Mouse (Mus musculus) kidney, adult 8-10 months (tissue): ENCODE measurements around the gene Tex44.

ENCODE experiments used
- DNase-seq, 2 experiments: peaks; one replicate each; pipeline ENCODE4 v3.0.0; 2022

Gene Tex44

GRCm38 (mm10) chr1:86448272-86448671 is 22.1 kb downstream of the Tex44 start:
- no peak for DNase-seq

GRCm38 (mm10) chr1:86449966-86450365 is 23.8 kb downstream of the Tex44 start:
- DNase-seq: no peak

- DNase-seq: no peak
Observed at GRCm38 (mm10) chr1:86452713-86453112, 26.6 kb downstream of the Tex44 start.

- DNase-seq: no peak
Observed at GRCm38 (mm10) chr1:86456892-86457581, 30.9 kb downstream of the Tex44 start.

- no peak for DNase-seq
Observed at GRCm38 (mm10) chr1:86459371-86459770, 33.2 kb downstream of the Tex44 start.

- no peak for DNase-seq
Observed at GRCm38 (mm10) chr1:86464223-86464874, 38.2 kb downstream of the Tex44 start.

DNA sequence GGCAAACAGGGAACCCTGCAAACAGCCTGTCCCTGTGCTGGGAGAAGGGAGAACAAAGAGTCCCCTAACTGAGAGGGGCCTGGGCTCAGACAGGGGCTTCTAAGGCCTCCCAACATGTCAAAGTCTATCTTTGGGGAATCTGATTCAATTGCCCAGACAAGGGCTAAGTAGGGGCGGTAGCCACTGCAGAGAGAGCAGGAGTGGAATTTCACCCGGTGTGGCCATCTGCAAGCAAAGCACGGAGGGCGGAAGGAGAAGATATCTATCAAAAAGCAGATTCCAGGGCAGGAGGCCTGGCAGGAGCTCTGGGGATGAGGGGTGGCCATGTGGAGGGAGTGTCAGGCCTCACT is 38.7 kb downstream of the Tex44 start:
- no peak for DNase-seq

DNA sequence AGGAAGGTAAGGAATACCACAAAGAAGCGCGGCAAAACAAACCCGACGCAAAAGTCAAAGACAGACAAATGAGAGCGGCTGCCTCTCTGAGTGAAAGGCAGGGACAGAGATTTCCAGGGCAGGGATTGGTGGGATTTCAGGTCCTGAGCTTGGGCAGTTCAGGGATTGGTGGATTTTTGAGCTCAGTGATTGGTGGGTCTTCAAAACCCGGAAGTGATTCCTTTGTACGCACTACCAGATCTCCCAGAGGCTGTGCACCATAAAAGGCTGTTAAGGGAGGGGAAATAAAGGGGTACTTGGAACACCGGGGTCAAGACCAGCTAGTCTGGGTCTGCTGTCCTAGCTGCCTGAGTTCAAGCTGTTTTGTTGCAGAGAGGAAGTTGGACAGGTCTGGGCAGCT is 41.3 kb downstream of the Tex44 start:
- DNase-seq: no peak

- no peak for DNase-seq
Observed at GRCm38 (mm10) chr1:86469876-86470275, 43.7 kb downstream of the Tex44 start.

DNA sequence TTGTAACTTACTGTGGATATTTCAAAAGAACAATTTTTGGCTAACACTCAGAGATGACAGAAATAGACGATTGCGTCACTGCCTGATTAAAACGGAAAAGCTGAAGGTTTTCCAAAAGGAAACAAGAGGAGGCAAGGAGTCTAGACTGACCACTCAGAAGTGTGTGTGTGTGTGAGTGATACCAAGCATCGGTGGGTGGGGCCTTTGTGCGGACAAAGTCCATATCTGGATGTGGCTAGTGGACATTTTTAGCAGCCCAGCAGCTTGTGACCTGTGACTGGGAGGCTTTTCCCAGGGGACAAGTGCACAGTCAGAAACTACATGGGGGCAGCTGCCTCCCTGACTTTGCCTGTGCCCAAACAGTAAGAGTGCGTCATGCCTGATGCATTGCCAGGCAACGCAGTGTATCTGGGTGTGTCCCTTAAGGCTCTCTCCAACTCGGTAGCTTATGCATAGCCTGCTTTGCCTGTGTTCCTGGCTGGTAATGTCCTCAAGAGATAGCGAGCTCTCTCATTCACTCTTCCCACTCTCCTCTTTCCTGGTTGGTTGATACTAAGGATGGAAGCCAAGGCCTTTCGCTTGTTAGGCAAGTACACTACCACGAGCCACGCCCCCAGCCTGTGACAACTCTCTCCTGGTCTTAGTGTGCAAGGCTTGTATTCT is 44.5 kb downstream of the Tex44 start:
- peak; percentile 86 to 89 for DNase-seq

- DNase-seq: peak in 1 of 2 experiments; percentile 58
Observed at GRCm38 (mm10) chr1:86471504-86471961, 45.4 kb downstream of the Tex44 start.

DNA sequence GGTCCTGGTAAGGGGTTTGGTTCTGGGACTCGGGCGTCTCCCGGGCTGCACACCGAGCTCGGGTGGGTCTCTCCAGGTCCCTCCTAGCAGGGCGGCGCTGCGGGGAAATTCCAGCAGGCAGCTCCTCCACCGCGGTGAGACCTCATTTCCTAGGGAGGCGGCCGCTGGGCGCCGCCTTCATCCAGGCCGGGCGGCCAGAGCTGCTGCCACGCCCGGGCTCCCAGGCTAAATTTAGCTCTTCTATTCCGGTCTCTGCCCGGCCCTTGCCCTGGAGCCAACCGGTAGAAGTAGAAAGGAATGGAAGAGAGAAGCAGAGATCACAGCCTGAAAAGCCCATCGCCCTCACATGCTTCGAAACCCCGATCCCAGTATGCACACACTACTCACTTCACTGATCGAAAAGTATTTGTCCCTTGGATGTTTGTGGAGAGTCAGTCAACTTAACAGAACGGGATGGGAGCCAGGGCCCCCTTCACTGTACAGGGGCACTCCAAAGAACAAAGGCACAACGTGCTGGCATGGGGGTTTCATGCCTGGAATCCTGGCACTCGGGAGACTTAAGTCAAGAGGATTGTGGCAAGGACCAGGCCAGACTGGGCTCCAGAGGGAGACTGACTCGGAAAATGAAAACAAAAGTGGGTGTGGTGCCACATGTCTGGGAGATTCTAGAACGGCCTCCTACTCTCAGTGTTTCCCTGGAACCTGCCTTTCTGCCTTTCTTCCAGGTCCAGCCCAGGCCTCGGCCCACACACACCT is 46.2 kb downstream of the Tex44 start:
- DNase-seq: peak; percentile 81 to 82

DNA sequence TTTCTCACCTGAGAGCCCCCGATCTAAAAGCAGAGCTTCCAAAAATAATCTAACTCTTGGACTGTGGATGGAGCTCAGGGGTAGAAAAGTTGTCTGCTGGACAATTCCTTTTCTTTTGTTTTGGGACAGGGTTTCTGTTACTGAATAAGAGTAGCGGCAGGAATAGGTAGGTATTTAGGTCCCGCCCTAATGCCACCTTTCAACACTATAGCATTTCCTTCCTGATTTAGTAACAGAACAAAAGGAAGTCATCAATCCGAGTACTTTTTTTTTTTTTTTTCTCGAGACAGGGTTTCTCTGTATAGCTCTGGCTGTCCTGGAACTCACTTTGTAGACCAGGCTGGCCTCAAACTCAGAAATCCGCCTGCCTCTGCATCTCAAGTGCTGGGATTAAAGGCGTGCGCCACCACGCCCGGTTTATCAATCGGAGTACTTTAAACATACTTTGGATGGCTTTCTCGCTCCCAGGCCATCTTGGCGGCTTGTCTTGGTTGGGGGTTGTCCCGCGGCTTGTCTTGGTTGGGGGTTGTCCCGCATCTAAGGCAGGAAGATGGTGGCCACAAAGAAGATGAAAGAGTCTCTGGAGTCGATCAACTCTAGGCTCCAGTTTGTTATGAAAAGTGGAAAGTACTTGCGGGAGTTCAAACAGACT is 47.1 kb downstream of the Tex44 start:
- no peak for DNase-seq
